Mouse (Mus musculus) heart, embryonic 11.5 days (tissue): ENCODE measurements at regions not wholly inside any gene's neighbourhood (a gene's known extent, or its start where the extent isn't known, plus 50 kb on each side); places are given as distances from the start of the nearest gene placed in this dataset.
A peak's percentile ranks its signal among the peaks of the same experiment; 100 is the strongest.

Experiments used
- ATAC-seq: fragments of 200-750 bp; cut with Nextera tagmentation; replicated peaks from 2 replicates; pipeline ENCODE4 v1.8.0; 2017; ENCODE audit warnings: moderate library complexity; ENCODE audit not compliant: insufficient number of reproducible peaks, low FRiP score, low TSS enrichment
- H3K27ac ChIP-seq: fragments of 300-500 bp; sonication (generic); 2 replicates; pipeline ENCODE4 v1.5.1; 2014; ENCODE audit warnings: mild to moderate bottlenecking, low read depth, low read length
- H3K27me3 ChIP-seq: fragments of 300-500 bp; sonication (generic); 2 replicates; pipeline ENCODE4 v1.6.1; 2014; ENCODE audit warnings: mild to moderate bottlenecking, low read length, mixed read lengths; ENCODE audit not compliant: control insufficient read depth, insufficient read depth
- H3K36me3 ChIP-seq: fragments of 300-500 bp; sonication (generic); 2 replicates; pipeline ENCODE4 v1.6.1; 2014; ENCODE audit warnings: mild to moderate bottlenecking, low read length, moderate library complexity, mixed read lengths; ENCODE audit not compliant: control insufficient read depth, insufficient read depth
- H3K4me1 ChIP-seq: fragments of 300-500 bp; sonication (generic); 2 replicates; pipeline ENCODE4 v1.6.1; 2014; ENCODE audit warnings: low read length; ENCODE audit not compliant: control insufficient read depth, insufficient read depth
- H3K4me2 ChIP-seq: fragments of 300-500 bp; sonication (generic); 2 replicates; pipeline ENCODE4 v1.6.1; 2014; ENCODE audit warnings: mild to moderate bottlenecking, moderate library complexity
- H3K4me3 ChIP-seq: fragments of 300-500 bp; sonication (generic); 2 replicates; pipeline ENCODE4 v1.5.1; 2014; ENCODE audit warnings: low read depth, low read length
- H3K9ac ChIP-seq: fragments of 300-500 bp; sonication (generic); 2 replicates; pipeline ENCODE4 v1.6.1; 2014; ENCODE audit warnings: mild to moderate bottlenecking, low read depth, low read length, moderate library complexity
- H3K9me3 ChIP-seq: fragments of 300-500 bp; sonication (generic); replicated peaks from 2 replicates; pipeline ENCODE4 v1.6.1; 2016; ENCODE audit warnings: low read length; ENCODE audit not compliant: control insufficient read depth
- WGBS: fragments of 180-500 bp; shearing (Covaris S2); extraction: QIAGEN DNeasy Blood & Tissue Kit; methylation state at CpG from one replicate; pipeline ENCODE4 v1.1.7; 2014; ENCODE audit not compliant: insufficient replicate concordance; 5-methylcytosine and 5-hydroxymethylcytosine counted together

DNA sequence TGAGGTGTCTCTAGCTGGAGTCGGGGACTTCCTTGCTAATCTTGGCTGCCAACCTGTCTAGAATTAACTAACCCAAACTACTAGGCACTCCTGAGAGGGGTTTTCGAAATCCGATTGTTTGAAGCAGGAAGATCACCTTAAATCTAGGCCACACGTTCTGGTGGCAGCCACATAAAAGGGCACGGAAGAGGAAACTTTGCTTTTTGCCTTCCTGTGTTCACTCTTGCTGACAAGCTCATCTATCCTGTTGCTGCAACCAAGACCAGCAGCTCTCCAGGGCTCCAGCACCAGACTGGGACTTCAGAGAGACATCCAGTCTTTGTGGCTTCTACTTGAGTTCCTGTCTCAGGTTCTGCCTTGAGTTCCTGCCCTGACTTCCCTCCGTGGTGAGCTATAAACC, 75.5 kb downstream of the 1700001O22Rik start:
- H3K9me3 ChIP-seq: peaks cover 3% of the 10 kb centered on the region; the same call in 1 of the 2 replicates
- H3K9ac ChIP-seq: no peak overlapping the region
- H3K36me3 ChIP-seq: no peaks in the 10 kb centered on the region
- peaks cover 20% of the 10 kb centered on the region for H3K4me1 ChIP-seq
- no peak for ATAC-seq
- 87% methylated on average over 6 of the region's 6 CpGs for WGBS
- H3K4me2 ChIP-seq: no peak overlapping the region
- H3K27me3 ChIP-seq: no peaks in the 10 kb centered on the region
- H3K27ac ChIP-seq: no peak overlapping the region
- H3K4me3 ChIP-seq: no peak overlapping the region

DNA sequence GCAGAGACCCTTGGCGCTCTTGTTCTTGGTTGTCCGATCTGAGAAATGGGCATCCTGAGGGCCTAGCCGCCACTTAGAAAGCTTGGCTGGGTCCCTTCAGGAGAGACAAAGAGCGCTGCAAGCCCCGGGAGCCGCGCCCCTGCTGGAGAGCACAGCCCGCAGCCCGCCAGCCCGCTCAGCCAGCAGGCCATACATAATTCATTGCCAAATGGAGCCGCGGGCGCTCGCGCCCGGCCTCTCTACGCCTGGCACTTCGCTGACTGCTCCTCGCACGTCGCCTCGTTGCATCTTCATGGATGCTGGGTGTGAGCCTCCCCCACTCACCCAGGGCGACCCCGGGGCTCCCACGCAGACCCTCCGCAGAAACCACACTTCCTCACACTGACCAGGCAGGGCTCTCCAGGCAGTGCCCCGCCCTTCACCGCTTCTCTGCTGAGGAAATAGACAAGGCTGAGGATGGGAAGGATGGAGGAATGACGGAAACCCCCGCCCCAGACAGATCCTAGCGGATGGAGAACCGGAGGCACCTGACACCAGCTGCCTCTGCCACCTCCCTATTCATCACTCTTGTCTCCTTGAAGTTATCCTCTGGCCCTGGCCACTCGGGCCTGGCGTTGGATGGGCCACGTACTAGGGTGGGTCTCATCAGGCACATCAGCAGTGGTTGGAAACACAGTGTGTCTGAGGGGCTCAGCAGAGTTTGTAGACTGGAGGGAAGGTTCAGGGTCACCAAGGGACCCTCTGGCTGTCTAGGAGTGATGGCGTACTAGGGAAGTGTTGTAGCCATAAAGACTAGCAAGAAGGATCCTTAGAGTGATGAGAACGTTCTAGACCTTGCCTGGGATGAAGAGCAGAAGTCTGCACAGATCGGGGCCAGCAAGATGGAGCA, 77.6 kb downstream of the 1700001O22Rik start:
- peak overlapping the region; percentile 54 for H3K4me2 ChIP-seq
- 13% methylated on average over 38 of the region's 38 CpGs for WGBS
- H3K36me3 ChIP-seq: no peaks in the 10 kb centered on the region
- no peak for ATAC-seq
- H3K4me1 ChIP-seq: peaks cover 41% of the 10 kb centered on the region
- no peak overlapping the region for H3K27ac ChIP-seq
- H3K9me3 ChIP-seq: no peaks in the 10 kb centered on the region
- peak overlapping the region; percentile 61 for H3K9ac ChIP-seq
- no peaks in the 10 kb centered on the region for H3K27me3 ChIP-seq
- peak overlapping the region; percentile 10 for H3K4me3 ChIP-seq

DNA sequence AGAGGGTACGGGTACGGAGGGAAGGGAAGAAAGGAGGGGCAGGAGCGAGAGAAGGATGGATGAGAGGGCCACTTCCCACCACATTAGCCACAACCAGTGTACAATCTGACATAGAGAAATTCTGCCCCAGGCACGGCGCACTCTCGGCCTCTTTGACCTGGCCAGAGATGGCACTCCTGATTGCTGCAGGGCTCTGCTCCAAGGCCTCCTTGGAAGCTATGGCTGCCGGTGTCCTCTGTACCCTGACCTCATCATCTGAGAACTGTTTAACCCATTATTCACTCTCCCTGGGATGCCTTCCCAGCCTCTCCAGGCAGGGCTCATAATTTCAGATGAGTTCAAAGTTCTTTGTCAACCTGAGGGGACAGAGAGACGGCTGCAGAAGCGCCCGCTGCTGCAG, 78.3 kb downstream of the 1700001O22Rik start:
- Histone ChIP-seq H3K4me1 (peaks cover 47% of the 10 kb centered on the region), H3K9me3 (no peaks in the 10 kb centered on the region), H3K9ac (peak overlapping the region; percentile 61), H3K36me3 (no peaks in the 10 kb centered on the region), H3K4me3 (peak overlapping the region; percentile 10), H3K27me3 (no peaks in the 10 kb centered on the region), H3K27ac (no peak overlapping the region), H3K4me2 (peak overlapping the region; percentile 54)
- WGBS: 39% methylated on average over 10 of the region's 10 CpGs
- ATAC-seq: no peak

DNA sequence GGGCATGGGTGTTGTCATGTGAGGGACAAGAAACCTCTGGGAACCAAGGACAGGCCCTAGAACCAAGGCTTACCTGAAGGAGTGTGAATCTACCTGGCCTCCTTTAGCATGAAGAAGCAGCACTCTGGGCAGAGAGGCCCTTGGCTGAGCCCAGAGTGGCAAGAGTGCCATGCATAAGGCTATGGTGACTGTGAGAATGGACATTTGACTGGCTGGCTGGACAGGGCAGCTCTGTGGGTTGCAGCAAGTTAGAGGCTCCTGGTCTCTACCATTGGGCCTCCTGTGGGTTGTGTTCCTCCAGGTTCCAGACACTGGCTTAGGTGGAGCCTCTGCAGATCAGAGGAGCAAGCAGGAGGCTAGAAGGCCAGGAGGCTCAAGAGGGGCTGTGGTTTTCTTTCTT, 78.9 kb downstream of the 1700001O22Rik start:
- Histone ChIP-seq H3K27ac (no peak overlapping the region), H3K4me2 (no peak overlapping the region), H3K4me3 (no peak overlapping the region), H3K27me3 (no peaks in the 10 kb centered on the region), H3K4me1 (peaks cover 54% of the 10 kb centered on the region), H3K36me3 (no peaks in the 10 kb centered on the region), H3K9ac (no peak overlapping the region), H3K9me3 (no peaks in the 10 kb centered on the region)
- no peak for ATAC-seq

DNA sequence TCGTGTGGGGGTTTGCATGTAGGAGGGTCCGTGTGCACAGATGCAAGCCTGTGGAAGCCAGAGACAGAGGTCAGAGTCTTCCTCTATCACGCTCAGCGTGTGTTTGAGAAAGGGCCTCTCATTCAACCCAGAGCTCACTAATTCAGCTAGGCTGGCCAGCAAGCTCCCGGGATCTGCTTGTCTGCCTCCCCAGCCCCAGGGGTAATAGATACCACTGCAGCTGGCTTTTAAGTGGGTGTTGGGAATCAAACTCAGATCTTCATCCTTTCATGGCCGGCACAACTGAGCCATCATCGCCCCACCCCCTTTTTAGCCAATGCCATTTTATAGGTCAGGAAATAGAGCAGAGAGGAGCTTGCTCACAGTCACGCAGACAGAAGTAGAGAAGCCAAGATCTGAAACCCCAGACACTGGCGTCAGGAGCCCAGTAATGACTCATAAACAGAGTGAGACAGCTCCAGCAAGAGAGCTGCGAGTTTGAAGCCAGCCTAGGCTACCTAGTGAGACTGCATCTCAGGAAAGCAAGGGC, 80.3 kb downstream of the 1700001O22Rik start:
- Histone ChIP-seq H3K4me3 (no peak overlapping the region), H3K9ac (peak overlapping the region; percentile 64), H3K9me3 (no peaks in the 10 kb centered on the region), H3K36me3 (no peaks in the 10 kb centered on the region), H3K27ac (peak overlapping the region; percentile 95), H3K27me3 (no peaks in the 10 kb centered on the region), H3K4me2 (no peak overlapping the region), H3K4me1 (peaks cover 63% of the 10 kb centered on the region)
- no peak for ATAC-seq
- 22% methylated on average over 10 of the region's 10 CpGs for WGBS

DNA sequence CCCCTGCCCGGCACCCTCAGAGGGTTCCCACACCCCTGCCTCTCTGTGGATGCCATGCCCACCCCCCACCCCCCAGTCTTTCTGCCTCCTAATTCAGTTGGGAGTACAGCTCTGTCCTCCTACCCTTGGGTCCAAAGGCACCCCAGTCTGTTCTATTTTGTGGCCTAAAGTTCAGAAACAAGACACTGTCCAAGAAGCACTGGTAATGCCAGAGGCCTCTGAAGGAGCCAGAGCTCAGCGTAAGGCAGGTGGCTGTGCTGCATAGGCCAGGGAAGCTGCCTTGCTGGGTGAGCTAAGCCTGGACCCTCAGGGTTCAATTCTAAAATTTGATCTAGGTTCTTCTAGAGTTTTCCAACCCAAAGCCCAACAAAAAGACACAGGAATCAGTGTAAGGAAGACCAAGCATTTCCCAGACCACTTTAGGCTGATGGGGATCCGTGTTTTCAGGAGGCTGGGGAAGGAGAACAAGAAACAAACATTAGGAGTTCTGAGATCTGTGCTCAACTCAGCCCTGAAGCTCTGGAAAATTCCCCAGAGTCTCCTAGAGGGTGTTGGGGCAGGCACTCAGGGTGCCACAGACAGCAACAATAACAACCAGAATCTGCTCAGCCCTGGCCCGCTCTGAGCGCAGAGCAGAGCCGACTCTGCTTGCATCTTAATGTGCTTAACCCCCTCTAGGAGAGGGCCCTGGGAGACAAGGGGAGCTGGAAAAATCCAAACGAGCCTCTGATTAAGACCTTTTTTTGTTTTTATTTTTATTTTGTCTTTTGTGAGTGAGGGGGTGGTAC, 81.0 kb downstream of the 1700001O22Rik start:
- peaks cover 70% of the 10 kb centered on the region for H3K4me1 ChIP-seq

DNA sequence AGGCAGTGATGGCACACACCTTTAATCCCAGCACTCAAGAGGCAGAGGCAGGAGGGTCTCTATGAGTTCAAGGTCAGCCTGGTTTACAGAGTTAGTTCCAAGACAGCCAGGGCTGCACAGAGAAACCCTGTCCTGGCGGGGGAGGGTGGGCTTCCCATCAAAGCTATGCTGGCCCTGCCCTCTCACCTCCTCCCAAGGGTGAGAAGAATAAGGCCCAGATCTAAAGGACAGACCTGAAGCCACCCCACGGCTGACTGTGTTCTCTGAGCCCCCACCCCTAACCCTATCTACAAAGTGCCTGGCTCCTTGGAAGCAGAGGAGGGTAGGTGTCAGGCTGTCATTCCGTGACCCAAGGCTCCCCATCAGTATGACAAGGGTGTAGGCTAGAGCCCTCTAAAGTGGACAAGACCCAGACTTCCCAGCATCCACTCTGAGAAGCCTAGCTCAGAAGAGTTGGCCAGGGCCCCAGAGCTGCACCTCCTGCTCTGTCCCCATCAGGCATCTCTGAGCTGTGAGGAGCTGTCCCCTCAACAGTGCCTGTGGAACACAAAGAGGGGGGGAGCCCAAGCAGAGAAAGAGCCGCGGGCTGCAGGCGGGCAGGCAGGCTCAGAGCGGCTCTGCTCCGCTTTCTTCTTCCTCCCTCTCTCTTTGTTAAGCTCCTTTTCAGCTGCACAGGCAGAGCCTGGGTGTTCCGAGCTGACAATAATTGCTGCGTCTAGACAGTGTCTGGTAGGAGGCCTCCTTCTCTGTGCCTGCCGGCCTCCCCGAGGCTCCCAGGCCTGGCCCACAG, 81.8 kb downstream of the 1700001O22Rik start:
- peak overlapping the region; percentile 95 for H3K27ac ChIP-seq
- no peak for ATAC-seq
- H3K4me3 ChIP-seq: no peak overlapping the region
- no peak overlapping the region; the same call in none of the 2 replicates for H3K4me2 ChIP-seq
- 22% methylated on average over 12 of the region's 12 CpGs for WGBS
- no peaks in the 10 kb centered on the region for H3K27me3 ChIP-seq
- H3K4me1 ChIP-seq: peaks cover 78% of the 10 kb centered on the region
- H3K9ac ChIP-seq: peak overlapping the region; percentile 64
- no peaks in the 10 kb centered on the region for H3K9me3 ChIP-seq
- H3K36me3 ChIP-seq: no peaks in the 10 kb centered on the region

More for the DNA sequence above, 81.0 kb downstream of the 1700001O22Rik start:
- Histone ChIP-seq H3K4me2 (no peak overlapping the region; the same call in 1 of the 2 replicates), H3K9ac (peak overlapping the region; percentile 64), H3K36me3 (no peaks in the 10 kb centered on the region), H3K27ac (peak overlapping the region; percentile 95), H3K27me3 (no peaks in the 10 kb centered on the region), H3K9me3 (no peaks in the 10 kb centered on the region), H3K4me3 (no peak overlapping the region)
- 31% methylated on average over 7 of the region's 7 CpGs for WGBS
- ATAC-seq: no peak

DNA sequence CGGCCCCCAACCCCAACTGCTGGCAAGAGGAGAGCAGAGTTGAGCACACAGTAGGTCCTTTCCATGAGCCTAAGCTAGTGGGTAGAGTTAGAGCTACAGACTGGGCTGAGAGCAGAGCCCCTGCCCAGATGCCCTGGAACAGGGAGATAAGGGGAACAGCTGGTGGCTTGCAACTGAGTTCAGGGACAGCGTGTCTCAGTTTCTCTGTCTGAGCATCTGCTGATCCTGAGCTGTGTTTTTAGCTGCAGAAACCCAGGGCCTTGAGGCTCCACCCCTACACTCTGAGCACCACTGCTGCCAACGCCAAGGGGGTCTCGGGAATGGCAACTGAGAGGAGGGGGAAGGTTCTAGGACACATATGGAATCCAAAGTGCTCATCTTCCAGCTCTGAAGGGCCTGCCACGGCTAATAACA, 82.4 kb downstream of the 1700001O22Rik start:
- Histone ChIP-seq H3K4me3 (no peak overlapping the region), H3K36me3 (no peaks in the 10 kb centered on the region), H3K27me3 (no peaks in the 10 kb centered on the region), H3K4me2 (no peak overlapping the region; the same call in 1 of the 2 replicates), H3K9ac (0 out of 2 replicates have a peak overlapping the region, but pooled peaks have one; percentile 0), H3K27ac (peak overlapping the region; percentile 95), H3K4me1 (peaks cover 81% of the 10 kb centered on the region), H3K9me3 (no peaks in the 10 kb centered on the region)
- 60% methylated on average over 5 of the region's 5 CpGs for WGBS
- ATAC-seq: no peak
